Mouse (Mus musculus) large intestine, adult 2 months (tissue): ENCODE results near the gene Rrp12. TPM values are rescaled to one million over a fixed set of nuclear protein-coding genes. Genes with fewer than 3 reads are reported as not detected.

Experiments
- DNase-seq: peaks from one replicate; pipeline ENCODE4 v3.0.0-alpha.2; 2012; ENCODE audit warnings: low read depth, low spot score
- WGBS: fragments of 180-500 bp; shearing (Covaris S2); methylation state at CpG from one replicate; pipeline ENCODE4 v1.1.7; 2018; 5-methylcytosine and 5-hydroxymethylcytosine counted together
- polyA plus RNA-seq: library from polyadenylated mRNA; depleted of rRNA; stranded (reverse); fragments of >200 nt; gene quantifications from 2 replicates; pipeline ENCODE4 v1.2.3, GENCODE M21; 2012; rRNA removed

Gene Rrp12
- polyA plus RNA-seq, 1 experiment, result 5.2 TPM

- WGBS, result 36% methylated on average over 14 of the region's 14 CpGs
- no peak for DNase-seq
These were observed 64.1 kb downstream of the Rrp12 start for GRCm38 (mm10) chr19:41831718-41832391.

DNA sequence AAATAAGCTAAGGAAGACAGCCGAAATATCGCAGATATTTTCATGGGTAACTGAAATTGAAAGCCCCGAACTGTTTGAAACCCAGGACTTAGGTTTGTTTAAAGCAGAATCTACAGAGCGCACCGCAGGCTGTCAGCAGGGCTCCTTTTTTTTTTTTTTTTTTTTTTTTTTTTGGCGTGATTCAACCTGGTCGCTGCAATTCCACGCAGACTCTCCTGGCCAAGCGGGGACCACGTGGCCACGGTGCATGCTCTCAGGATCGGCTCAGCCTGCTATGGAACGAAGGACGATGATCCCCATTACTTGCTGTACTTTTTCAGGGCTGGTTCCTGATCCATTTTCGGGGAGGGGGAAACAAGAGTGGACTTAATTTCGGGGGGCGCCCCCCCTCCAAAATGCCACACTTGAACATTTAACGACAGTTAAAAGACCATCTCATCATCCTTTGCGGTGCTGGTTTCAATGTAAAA is 64.8 kb downstream of the Rrp12 start:
- DNase-seq, result no peak
- WGBS, result 2% methylated on average over 19 of the region's 19 CpGs

DNA sequence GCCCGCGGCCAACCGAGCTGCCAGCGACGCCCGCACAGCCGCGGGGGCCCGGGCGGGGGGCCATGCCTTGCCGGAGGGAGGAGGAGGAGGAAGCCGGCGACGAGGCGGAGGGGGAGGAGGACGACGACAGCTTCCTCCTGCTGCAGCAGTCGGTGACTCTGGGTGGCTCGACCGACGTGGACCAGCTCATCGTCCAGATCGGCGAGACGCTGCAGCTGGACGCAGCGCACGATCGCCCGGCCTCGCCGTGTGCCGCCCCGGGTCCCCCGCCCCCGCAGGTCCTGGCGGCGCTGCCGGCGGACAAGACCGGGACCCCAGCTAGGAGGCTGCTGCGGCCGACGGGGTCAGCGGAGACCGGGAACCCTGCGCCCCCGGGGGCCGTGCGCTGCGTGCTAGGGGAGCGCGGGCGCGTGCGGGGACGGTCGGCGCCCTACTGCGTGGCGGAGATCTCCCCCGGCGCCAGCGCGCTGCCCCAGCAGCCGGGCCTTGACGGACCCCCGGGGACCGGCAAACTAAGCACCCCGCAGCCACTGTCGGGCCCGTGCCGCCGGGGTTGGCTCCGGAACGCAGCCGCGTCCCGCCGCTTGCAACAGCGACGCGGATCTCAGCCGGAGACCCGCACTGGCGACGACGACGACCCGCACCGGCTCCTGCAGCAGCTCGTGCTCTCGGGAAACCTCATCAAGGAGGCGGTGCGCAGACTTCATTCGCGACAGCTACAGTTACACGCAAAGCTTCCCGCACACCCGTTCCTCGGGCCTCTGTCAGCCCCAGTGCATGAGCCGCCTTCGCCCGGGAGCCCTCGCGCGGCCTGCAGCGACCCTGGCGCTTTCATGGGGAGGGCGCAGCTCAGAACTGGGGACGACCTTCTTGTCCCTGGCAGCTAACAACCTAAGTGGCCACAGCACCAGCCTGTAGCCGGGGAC is 65.6 kb downstream of the Rrp12 start:
- under 1% methylated on average over 106 of the region's 112 CpGs for WGBS
- no peak for DNase-seq

GRCm38 (mm10) chr19:41829381-41830105 is 66.4 kb downstream of the Rrp12 start, which contains the start of gene Frat1:
Frat1 (plus strand) TSS chr19:41829970.
- WGBS, result 1% methylated on average over 39 of the region's 39 CpGs
- no peak for DNase-seq

- WGBS, result 51% methylated on average over 3 of the region's 3 CpGs
- no peak for DNase-seq
These were observed 67.0 kb downstream of the Rrp12 start for GRCm38 (mm10) chr19:41828941-41829340.

GRCm38 (mm10) chr19:41826529-41826928 is 69.4 kb downstream of the Rrp12 start:
- WGBS, result 76% methylated on average over 3 of the region's 3 CpGs
- no peak for DNase-seq

DNA sequence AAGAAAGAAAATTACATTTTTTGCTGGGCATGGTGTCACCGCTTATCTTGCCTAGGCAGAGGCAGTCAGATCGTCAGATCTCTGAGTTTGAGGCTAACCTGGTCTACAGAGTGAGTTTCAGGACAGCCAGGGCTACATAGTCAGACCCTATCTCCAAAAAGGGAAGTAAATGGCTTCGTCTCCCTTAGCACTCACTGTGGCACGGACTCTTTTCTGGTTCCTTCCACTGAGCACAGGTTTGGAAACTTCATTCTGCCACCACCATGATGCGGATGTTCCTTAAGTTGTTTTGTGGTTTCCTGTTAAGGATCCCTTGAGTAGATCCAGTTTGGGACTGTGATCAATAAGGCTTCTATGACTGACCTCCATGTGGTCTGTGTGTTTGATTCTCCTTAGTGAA is 71.0 kb downstream of the Rrp12 start:
- 82% methylated on average over 5 of the region's 5 CpGs for WGBS

DNA sequence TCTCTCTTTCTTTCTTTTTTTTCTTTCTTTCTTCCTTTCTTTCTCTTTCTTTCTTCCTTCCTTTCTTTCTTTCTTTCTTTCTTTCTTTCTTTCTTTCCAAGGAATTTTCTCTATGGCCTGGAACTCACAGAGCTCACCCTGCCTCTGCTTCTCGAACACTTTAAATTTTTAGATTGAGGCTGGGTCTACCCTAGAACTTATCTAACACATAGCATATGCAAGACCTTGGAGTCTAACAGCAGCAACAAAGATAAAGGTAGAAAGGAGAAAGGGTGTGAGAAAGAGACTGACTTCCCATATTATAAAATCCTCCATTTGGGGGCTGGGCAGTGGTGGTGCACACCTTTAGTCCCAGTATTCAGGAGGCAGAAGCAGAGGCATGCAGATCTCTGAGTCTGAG is 73.4 kb downstream of the Rrp12 start:
- DNase-seq, result no peak
- WGBS, result 94% methylated on average over 1 of the region's 1 CpGs

More for the DNA sequence above, 71.0 kb downstream of the Rrp12 start:
- no peak for DNase-seq

- DNase-seq, result no peak
- WGBS, result 54% methylated on average over 5 of the region's 5 CpGs
These were observed 74.5 kb downstream of the Rrp12 start for GRCm38 (mm10) chr19:41821436-41821835.

GRCm38 (mm10) chr19:41818749-41819148 is 77.2 kb downstream of the Rrp12 start:
- no peak for DNase-seq
- 83% methylated on average over 4 of the region's 4 CpGs for WGBS

DNA sequence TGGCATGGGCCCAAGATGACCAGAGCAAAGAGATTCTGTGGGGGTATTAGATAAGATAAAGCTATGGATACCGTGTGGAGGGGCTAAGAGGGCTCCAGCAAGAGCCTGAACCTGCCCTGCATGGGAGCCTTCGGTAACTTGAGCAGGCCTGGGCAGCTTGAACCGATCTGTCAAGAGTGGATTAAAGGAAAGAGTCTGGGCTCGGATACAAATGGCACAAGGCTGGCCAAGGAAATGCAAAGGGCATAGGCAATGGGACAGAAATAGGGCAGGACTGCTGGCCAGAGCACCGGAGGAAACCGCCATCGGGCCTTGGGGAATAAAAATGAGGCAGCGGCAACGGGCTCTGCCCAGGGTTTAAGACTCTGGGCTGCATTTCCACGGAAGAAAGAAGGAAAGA is 78.6 kb downstream of the Rrp12 start:
- DNase-seq, result no peak
- 76% methylated on average over 10 of the region's 10 CpGs for WGBS

DNA sequence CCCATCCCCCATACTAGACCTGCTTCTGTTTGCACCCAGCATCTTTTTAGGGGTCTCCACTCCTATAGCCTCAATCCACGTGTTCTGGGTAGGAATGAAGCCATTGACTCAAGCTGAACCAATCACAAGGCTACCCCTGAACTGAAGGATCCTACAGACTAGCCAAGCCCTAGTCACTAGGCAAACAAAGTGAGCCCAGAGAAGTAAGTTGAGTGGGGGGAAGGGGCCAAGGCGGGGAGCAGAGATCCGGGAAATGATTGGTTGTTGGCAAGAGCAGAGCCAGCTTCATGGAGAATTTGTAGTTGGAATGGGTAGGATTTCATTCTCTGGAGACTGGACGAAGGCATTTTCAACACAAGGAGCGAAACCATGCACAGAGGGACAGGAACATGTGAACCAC is 79.1 kb downstream of the Rrp12 start:
- DNase-seq, result no peak
- 71% methylated on average over 5 of the region's 5 CpGs for WGBS

- 22% methylated on average over 5 of the region's 5 CpGs for WGBS
- no peak for DNase-seq
These were observed 79.6 kb downstream of the Rrp12 start for GRCm38 (mm10) chr19:41816410-41816809.

GRCm38 (mm10) chr19:41813374-41813773 is 82.6 kb downstream of the Rrp12 start:
- WGBS, result 91% methylated on average over 4 of the region's 4 CpGs
- DNase-seq, result no peak

Other genes starting within 250 kb of the Rrp12 start
- 0.30 and 0.44 TPM in 2 replicates for gene Slit1, start 152.5 kb downstream of the Rrp12 start, polyA plus RNA-seq
- gene Arhgap19, start 94.1 kb downstream of the Rrp12 start, polyA plus RNA-seq, result 4.4 and 6.3 TPM in 2 replicates
- 7.1 and 12.3 TPM in 2 replicates for gene Frat1, start 66.2 kb downstream of the Rrp12 start, polyA plus RNA-seq
- 10.4 and 21.6 TPM in 2 replicates for gene Frat2, start 48.0 kb downstream of the Rrp12 start, polyA plus RNA-seq
- 211 and 297 TPM in 2 replicates for gene Pgam1, start 15.8 kb upstream of the Rrp12 start, polyA plus RNA-seq
- gene Exosc1, start 37.2 kb upstream of the Rrp12 start, polyA plus RNA-seq, result 10.4 and 11.5 TPM in 2 replicates
- gene Zdhhc16, start 37.3 kb upstream of the Rrp12 start, polyA plus RNA-seq, result 45.3 and 63.1 TPM in 2 replicates
- 32.7 and 50.2 TPM in 2 replicates for gene Mms19, start 85.0 kb upstream of the Rrp12 start, polyA plus RNA-seq
- gene Ubtd1, start 85.6 kb upstream of the Rrp12 start, polyA plus RNA-seq, result 11.1 and 11.3 TPM in 2 replicates
- gene Ankrd2, start 139.8 kb upstream of the Rrp12 start, polyA plus RNA-seq, result not detected in 2 replicates
- 0.57 and 1.4 TPM in 2 replicates for gene Hoga1, start 149.4 kb upstream of the Rrp12 start, polyA plus RNA-seq
- gene 4933411K16Rik, start 156.1 kb upstream of the Rrp12 start, polyA plus RNA-seq, result 0.09 and 0.23 TPM in 2 replicates
- 2.4 and 2.5 TPM in 2 replicates for gene Morn4, start 190.2 kb upstream of the Rrp12 start, polyA plus RNA-seq
- 32.0 and 34.2 TPM in 2 replicates for gene Pi4k2a, start 194.3 kb upstream of the Rrp12 start, polyA plus RNA-seq
- 6.1 and 7.8 TPM in 2 replicates for gene Avpi1, start 232.9 kb upstream of the Rrp12 start, polyA plus RNA-seq